Mouse (Mus musculus): ENCODE data around the gene Gfap. TPM values are rescaled to one million over a fixed set of nuclear protein-coding genes. Genes with fewer than 3 reads are reported as not detected.
A peak's percentile ranks its signal among the peaks of the same experiment; 100 is the strongest.

The Gfap gene
- total and polyA plus RNA-seq, 3 experiments = not detected

- H3K27ac ChIP-seq (ENCODE audit: insufficient read depth, low read depth) = no peak overlapping the region
- peaks cover 2 to 8% of the 10 kb centered on the region in 2 experiments; a peak in 3 of 4 replicates for H3K4me1 ChIP-seq (ENCODE audit: control insufficient read depth in 1 of 2, insufficient read depth in 2 of 2)
- in situ Hi-C loops (cut with MboI; ENCODE audit: low pct_ligation_motif_present, low pct_unique_long_range_greater_than_20kb, low sequenced_read_pairs) = loop anchor here (5.0 kb wide), 2 partner anchors 38 to 98 kb away; no protein-coding TSS in a partner anchor
- H3K27me3 ChIP-seq (replicated peaks) = peaks cover 73% of the 10 kb centered on the region
- no peaks in the 10 kb centered on the region for H3K36me3 ChIP-seq (replicated peaks in 1 of 2; ENCODE audit: control insufficient read depth in 1 of 2, insufficient read depth in 1 of 2, low read length in 1 of 2)
- TF ChIP-seq TCF12 (IDR thresholded peaks at IDR 0.05; ENCODE audit: low read depth, low read length) (no peak), POLR2A (IDR thresholded peaks at IDR 0.05; ENCODE audit: low read depth, low read length) (no peak), MAZ (IDR thresholded peaks at IDR 0.05; ENCODE audit: low read depth, low read length) (no peak)
- no peak for DNase-seq (ENCODE audit: extremely low read depth)
- H3K4me3 ChIP-seq (replicated peaks in 1 of 3; ENCODE audit: low read depth in 2 of 3, low read length in 2 of 3, poor library complexity in 1 of 3) = no peak overlapping the region
- H3K9me3 ChIP-seq (replicated peaks; ENCODE audit: low read length) = no peaks in the 10 kb centered on the region
- no peaks in the 10 kb centered on the region for H3K79me2 ChIP-seq (replicated peaks; ENCODE audit: control insufficient read depth, extremely low read depth, insufficient read depth, poor library complexity, severe bottlenecking)
- dilution Hi-C loops (cut with MboI; ENCODE audit: extremely low pct_ligation_motif_present, extremely low pct_unique_long_range_greater_than_20kb, low sequenced_read_pairs) = no loop called here
- no peak overlapping the region for H3K9ac ChIP-seq (ENCODE audit: insufficient read depth, low read depth)
- no peak overlapping the region for H3K4me2 ChIP-seq (ENCODE audit: insufficient read depth, low read depth, poor library complexity, severe bottlenecking)
Measured at GRCm38 (mm10) chr11:102894716-102895115, 6.0 kb downstream of the Gfap start.

GRCm38 (mm10) chr11:102893015-102893651 is 7.6 kb downstream of the Gfap start:
- Histone ChIP-seq H3K27me3 (replicated peaks) (peaks cover 76% of the 10 kb centered on the region), H3K4me3 (replicated peaks in 1 of 3; ENCODE audit: low read depth in 2 of 3, low read length in 2 of 3, poor library complexity in 1 of 3) (peak overlapping the region in 1 of 3 experiments; percentile 9), H3K36me3 (replicated peaks in 1 of 2; ENCODE audit: control insufficient read depth in 1 of 2, insufficient read depth in 1 of 2, low read length in 1 of 2) (no peaks in the 10 kb centered on the region), H3K9ac (ENCODE audit: insufficient read depth, low read depth) (no peak overlapping the region), H3K9me3 (replicated peaks; ENCODE audit: low read length) (no peaks in the 10 kb centered on the region), H3K27ac (ENCODE audit: insufficient read depth, low read depth) (no peak overlapping the region), H3K79me2 (replicated peaks; ENCODE audit: control insufficient read depth, extremely low read depth, insufficient read depth, poor library complexity, severe bottlenecking) (no peaks in the 10 kb centered on the region), H3K4me1 (ENCODE audit: control insufficient read depth in 1 of 2, insufficient read depth in 2 of 2) (peaks cover 6 to 14% of the 10 kb centered on the region in 2 experiments; a peak in 3 of 4 replicates), H3K4me2 (ENCODE audit: insufficient read depth, low read depth, poor library complexity, severe bottlenecking) (0 out of 2 replicates have a peak overlapping the region, but pooled peaks have one; percentile 7)
- in situ Hi-C loops (cut with MboI; ENCODE audit: low pct_ligation_motif_present, low pct_unique_long_range_greater_than_20kb, low sequenced_read_pairs) (no loop called here), dilution Hi-C loops (cut with MboI; ENCODE audit: extremely low pct_ligation_motif_present, extremely low pct_unique_long_range_greater_than_20kb, low sequenced_read_pairs) (no loop called here)
- DNase-seq (ENCODE audit: extremely low read depth) = peak; percentile 80
- TF ChIP-seq ELF1 (IDR thresholded peaks at IDR 0.05; ENCODE audit: low read depth, low read length) (peak; percentile 64), PAX5 (IDR thresholded peaks at IDR 0.05; ENCODE audit: low read length) (no peak), JUND (conservative IDR thresholded peaks at IDR 0.05; ENCODE audit: low read depth, low read length) (no peak), ZC3H11A (IDR thresholded peaks at IDR 0.05; ENCODE audit: low read depth, low read length) (peak; percentile 51; the same call in 1 of the 2 replicates), POLR2AphosphoS2 (IDR thresholded peaks at IDR 0.05; ENCODE audit: low read depth, low read length) (no peak), BHLHE40 (IDR thresholded peaks at IDR 0.05; ENCODE audit: low read depth, low read length) (0 out of 2 replicates have a peak, but pooled peaks have one; percentile 12), POLR2A (IDR thresholded peaks at IDR 0.05; ENCODE audit: low read depth, low read length) (no peak), RAD21 (IDR thresholded peaks at IDR 0.05; ENCODE audit: low read depth, low read length) (peak; percentile 78), MAFK (IDR thresholded peaks at IDR 0.05; ENCODE audit: insufficient replicate concordance, low read length) (no peak), ZMIZ1 (IDR thresholded peaks at IDR 0.05; ENCODE audit: low read depth, low read length) (no peak), USF2 (conservative IDR thresholded peaks at IDR 0.05; ENCODE audit: low read depth, low read length) (no peak), CHD2 (IDR thresholded peaks at IDR 0.05; ENCODE audit: low read length) (no peak), SMC3 (IDR thresholded peaks at IDR 0.05; ENCODE audit: low read depth, low read length) (peak; percentile 85), GABPA (IDR thresholded peaks at IDR 0.05; ENCODE audit: insufficient replicate concordance, low read depth, low read length) (no peak), TBP (conservative IDR thresholded peaks at IDR 0.05; ENCODE audit: low read depth, low read length) (no peak), JUN (IDR thresholded peaks at IDR 0.05; ENCODE audit: insufficient read depth, low read depth, low read length) (no peak), ZNF384 (IDR thresholded peaks at IDR 0.05; ENCODE audit: low read depth, low read length) (no peak), ETS1 (conservative IDR thresholded peaks at IDR 0.05; ENCODE audit: low read depth, low read length) (no peak), NRF1 (IDR thresholded peaks at IDR 0.05; ENCODE audit: low read depth, low read length) (peak; percentile 63), MEF2A (IDR thresholded peaks at IDR 0.05; ENCODE audit: borderline replicate concordance, low read depth, low read length) (peak; percentile 60; the same call in 1 of the 2 replicates), CTCF (conservative IDR thresholded peaks at IDR 0.05 in 1 of 2, IDR thresholded peaks at IDR 0.05 in 1 of 2; ENCODE audit: low read depth in 2 of 2, low read length in 2 of 2) (peak in 1 of 2 experiments; percentile 100; a peak in 2 of 4 replicates), UBTF (IDR thresholded peaks at IDR 0.05; ENCODE audit: low read depth, low read length) (no peak), MAX (IDR thresholded peaks at IDR 0.05; ENCODE audit: low read length) (no peak), KAT2A (IDR thresholded peaks at IDR 0.05; ENCODE audit: insufficient replicate concordance, low read length) (no peak), USF1 (IDR thresholded peaks at IDR 0.05; ENCODE audit: low read depth, low read length) (no peak), TCF12 (IDR thresholded peaks at IDR 0.05; ENCODE audit: low read depth, low read length) (peak; percentile 27; the same call in 1 of the 2 replicates), MAZ (IDR thresholded peaks at IDR 0.05; ENCODE audit: low read depth, low read length) (no peak), HCFC1 (IDR thresholded peaks at IDR 0.05; ENCODE audit: low read depth, low read length) (peak; percentile 28; the same call in 1 of the 2 replicates), EP300 (IDR thresholded peaks at IDR 0.05; ENCODE audit: low read length) (no peak), CHD1 (IDR thresholded peaks at IDR 0.05; ENCODE audit: low read depth, low read length) (no peak), MXI1 (IDR thresholded peaks at IDR 0.05; ENCODE audit: low read depth, low read length) (0 out of 2 replicates have a peak, but pooled peaks have one; percentile 37)

All from CH12.LX (cell line).